Mouse (Mus musculus): Measurements from ENCODE around the gene Pdik1l.
A peak's percentile ranks its signal among the peaks of the same experiment; 100 is the strongest.

The Pdik1l gene

DNA sequence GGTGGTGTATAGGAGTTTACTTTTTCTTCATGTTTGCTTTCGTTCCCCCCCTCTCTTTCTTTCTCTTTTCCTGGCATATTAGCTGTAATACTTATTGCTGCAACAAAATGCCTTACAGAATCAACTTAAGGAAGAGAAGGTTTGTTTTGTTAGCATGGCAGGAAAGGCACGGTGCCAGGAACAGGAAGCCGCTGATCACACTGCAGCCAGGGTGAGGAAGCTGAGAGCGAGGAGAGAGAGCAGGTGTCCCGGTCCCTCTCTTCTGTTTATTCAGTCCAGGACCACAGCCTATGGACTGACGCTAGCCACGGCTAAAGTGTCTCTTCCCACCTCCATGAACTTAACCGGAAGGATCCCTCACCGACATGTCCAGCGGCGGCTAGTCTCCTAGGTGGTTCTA is 29.3 kb downstream of the Pdik1l start:
- no peak for DNase-seq (ENCODE audit: low read depth, low spot score)

DNA sequence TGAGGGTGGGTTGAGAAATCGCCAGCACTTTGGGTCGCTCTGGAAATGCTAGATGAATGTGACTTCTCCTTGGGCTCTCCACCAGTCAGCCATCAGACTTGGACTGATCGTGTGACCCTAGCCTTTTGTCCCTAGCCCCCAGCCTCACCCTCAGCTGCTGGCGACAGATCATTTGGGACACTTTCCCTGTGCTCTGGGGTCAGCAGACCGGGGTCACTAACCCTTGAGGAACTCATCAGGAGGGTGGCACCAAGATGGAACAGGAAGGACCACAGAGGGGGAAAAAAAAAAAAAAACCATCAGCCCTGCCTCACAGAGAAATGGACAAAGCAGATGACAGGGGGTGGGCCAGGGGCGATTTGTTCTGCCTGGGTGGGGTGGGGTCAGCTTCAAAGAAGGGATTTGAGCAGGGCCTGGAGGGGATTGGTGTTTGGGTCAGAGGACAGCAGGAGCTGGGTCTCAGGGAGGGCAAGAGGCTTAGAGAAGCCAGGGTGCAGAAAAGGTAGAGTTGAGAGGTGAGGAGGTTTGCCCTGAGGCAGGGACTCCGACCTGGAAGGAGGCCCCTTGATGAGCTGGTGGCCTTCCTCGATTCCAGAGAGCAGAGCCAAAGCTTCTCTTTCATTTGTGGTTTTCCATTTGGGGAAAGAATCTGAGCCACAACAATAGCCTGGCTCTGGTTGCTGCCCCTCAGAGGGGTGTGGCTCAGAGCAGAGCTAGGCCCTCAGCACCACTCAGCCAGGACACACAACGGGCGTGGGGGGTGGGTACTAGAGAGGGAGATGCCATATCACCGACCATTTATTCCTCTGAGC is 30.3 kb downstream of the Pdik1l start:
- DNase-seq (ENCODE audit: low read depth, low spot score), result no peak

DNA sequence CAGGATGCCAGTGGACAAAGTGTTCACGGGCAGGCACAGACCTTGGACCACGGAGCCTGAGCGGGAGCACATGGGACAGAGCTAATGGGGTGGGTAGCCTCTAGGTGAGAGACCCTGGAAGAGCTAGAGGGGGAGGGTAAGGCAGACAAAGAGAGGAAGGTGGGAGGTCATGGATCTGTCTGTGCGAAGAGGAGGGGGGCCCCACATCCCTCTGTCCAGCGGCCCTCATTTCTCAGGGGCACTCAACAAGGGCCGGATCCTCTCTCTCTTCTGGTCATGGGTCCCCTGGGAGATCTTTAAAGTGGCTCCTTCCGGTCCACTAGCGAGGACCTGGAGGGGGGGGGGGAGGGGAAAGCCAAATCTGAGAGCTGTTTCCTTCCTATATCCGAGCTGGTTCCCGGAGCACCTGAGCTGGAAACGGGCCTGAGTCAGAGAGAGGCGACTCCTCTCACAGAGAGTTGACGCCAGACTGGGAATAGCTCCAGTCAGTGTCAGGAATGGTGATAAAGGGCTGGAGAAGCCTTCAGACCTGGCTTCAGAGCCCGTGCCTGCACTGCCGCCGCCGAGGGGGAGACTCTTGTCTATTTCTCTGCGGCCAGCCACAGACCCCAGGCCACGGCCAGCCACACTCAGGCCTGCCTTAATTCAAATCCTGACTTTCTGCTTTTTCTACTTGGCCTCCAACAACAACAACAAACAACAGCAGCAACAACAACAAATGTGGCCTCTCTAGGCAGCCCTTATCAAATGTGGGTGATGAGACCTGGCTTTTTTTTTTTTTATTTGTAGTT is 31.1 kb downstream of the Pdik1l start:
- DNase-seq (ENCODE audit: low read depth, low spot score), result no peak

DNA sequence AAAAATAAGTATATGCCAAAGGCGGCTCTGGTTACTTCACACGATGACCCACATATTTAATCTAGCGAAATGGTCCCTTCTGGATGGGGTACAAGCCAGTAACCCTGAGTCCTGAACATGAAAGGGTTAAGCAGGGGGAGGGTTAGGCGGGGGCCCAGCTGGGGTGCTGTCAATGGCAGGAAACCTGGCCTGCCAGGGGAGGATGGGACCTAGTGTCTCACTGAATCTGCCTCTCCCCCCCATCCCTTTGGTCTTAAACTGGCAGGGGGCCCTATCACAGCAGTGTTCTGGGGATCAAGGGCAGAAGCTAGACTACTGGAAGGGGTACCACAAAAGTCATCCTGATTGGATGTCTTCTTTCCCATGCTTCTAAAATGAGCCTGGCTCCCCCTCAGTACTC is 31.8 kb downstream of the Pdik1l start:
- no peak for DNase-seq (ENCODE audit: low read depth, low spot score)

DNA sequence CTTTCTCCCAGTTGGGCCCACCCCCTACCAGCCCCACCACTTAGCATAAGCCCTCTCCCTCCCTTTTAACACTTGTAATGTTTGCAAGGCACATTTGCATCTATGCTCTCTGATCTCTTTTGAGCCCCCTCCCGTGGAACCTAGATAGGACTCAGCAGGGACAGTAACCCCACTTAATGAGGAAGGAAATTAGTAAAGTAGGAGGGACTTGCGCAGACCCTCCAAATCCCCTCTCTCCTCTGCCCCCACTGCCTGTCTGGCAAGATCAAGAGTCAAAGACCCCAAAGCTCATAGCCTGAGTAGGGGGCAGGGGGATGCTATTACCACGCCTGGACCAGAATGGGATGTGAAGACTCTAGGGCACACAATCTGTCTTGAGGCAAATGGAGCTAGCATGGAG is 32.9 kb downstream of the Pdik1l start:
- DNase-seq (ENCODE audit: low read depth, low spot score), result no peak

DNA sequence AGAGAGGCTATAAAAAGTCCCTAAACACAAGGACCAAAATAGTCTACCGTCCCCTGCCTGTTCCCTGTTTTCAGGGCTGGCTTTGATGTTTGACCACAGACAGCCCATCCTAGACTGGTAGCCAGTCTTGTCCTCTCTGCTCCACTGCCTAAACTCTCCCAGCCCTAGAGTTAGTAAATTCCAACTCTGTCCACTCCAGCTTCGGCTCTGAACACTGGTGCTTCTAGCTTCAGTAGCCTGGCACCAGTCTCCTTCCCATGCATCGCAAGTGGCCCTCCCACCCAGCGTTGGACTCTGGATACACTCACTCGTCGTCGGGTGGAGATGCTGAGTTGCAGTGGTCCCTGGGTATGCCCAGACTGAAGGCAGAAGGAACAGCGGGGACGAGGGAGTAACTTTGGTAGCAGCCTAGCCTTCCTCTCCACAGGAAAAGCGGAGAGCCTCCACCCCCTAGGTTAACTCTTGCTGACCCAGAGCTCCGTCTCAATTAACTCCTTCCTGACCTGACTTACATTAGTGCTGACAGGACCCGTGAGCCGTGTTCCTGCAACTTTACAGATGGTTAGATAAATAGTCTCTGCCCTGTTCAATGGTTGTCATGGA is 33.9 kb downstream of the Pdik1l start, which contains the start of gene Grrp1:
Grrp1 (minus strand) TSS at position 385 of the 603 bp plus-strand sequence.
- DNase-seq (ENCODE audit: low read depth, low spot score), result no peak

DNA sequence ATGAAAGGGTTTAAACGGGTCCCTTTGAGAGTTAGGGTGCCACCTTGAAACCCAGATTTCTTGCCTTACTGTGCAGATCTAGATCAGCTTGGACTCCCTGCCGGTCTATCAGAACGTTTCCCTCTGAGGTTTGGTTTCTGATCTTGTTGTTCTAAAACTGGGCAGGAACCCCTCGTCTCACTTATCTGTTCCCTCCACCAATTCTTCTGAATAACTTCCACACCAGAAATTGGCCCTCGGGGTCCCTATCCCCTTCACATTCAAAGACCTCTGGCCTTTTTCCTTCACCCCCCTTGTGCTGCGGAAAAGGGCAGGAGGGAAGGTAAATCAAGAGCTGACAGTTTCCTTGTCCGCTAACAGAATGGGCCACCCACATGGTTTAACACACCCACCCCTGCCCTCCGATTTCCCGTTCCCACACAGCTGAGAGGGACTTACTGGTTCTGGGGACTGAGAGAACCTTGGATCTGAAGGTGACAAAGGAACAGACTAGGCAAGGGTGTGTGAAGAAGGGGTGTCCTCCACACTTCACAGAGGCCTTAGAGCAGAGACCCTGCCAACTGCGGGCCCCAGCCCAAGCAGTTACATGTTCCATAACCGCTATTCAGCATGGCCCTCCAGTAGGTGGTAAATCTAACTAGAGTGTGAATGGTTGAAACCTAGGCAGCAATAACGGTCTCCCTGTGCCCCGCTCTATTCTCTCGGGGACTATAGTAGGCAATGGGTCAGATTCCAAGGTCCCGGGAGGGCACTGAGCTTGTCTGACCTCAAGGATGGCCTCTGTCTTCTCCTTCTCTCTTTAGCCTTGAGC is 34.6 kb downstream of the Pdik1l start:
- DNase-seq (ENCODE audit: low read depth, low spot score), result no peak

DNA sequence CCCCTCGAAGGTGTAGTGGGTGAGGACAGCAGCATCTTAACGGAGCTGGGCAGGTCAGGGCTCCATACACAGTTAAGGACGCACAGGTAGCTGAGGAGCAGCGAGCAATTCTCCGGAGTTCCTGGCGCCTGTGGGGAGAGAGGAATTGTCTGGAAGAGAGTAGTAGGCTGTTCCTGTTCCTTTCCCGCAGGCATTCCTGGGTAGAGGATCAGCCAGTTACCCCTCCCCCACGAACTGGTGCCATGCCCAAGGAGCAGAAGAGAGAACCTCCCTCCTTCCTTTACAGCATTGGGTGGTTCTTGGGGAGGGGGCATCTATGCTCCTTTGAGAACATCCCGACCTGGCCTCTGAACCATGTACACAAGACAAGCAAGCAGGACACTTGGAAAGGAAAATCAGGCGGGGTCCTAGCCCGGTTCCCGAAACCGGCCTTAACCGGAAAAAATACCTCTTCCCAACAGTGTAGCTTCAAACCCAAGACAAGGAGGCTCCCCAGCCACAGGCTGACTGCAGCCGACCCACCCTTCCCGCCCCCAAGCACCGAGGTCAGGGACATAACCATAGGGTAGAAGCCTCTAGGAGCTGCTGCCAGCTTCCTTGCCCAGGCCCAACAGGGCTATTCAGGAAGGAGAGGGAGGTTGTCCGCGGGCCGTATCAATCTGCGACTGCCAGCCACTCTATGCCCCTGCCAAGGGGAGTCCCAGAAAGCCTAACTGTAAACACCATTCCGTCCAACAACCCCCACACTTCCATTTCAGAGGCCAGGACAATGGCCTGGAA is 35.4 kb downstream of the Pdik1l start:
- DNase-seq (ENCODE audit: low read depth, low spot score), result peak; percentile 86

DNA sequence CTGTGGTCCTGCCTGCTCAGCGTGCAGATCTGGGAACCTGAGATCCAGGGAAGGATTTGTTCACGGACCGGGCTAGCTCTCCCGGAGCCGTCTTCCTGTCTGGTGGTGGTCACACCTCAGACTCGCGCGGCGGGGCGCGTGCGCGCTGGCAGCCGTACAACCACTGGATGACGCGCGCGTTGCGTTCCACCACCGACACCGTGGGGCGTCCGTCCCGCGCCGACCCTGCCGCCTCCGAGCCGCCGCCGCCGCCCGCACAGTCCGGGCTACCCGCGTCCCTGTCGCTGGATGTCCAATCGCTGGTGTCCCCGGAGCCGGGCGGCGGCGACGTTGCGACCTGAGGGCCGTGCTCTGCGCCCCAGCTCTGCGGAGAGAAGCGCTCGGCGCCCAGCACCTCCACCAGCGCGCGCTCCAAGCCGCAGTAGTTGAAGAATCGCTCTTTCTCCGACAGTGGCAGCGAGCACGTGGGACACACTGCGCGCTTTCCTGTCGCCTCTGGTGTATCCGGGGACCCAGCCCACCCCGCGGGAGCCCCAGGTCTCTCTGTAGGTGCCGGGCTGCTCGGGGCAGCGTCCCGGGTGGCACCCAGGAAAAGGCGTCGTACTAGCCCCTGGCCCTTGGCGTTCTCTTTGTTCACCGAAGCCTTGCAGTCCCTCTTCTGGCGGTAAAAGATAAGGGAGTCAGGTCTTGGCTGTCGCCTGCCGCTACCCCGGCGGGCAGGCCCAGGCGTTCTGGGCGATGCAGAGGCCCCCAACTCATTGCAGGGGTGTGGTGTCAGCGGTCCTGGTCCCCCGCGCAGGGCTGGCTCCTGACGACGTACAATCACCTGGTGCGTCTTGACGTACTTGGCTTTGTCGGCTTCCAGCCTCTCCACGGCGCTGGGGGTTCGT is 36.2 kb downstream of the Pdik1l start:
- peak; percentile 79 for DNase-seq (ENCODE audit: low read depth, low spot score)

DNA sequence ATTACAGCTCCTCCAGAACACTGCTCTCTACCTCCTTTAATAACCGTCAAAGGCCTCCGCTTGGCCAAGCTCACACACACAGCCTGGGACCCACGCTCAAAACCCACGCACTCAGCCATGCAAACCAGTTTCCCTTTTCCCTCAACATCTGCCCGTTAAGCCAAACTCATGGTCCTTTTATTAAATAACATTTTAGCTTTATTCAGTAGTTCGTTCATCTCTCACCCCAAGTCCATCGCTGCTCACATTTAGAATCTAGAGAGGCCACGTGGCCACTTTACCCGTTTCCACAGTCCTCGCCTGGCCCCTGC is 36.8 kb downstream of the Pdik1l start:
- no peak for DNase-seq (ENCODE audit: low read depth, low spot score)

DNA sequence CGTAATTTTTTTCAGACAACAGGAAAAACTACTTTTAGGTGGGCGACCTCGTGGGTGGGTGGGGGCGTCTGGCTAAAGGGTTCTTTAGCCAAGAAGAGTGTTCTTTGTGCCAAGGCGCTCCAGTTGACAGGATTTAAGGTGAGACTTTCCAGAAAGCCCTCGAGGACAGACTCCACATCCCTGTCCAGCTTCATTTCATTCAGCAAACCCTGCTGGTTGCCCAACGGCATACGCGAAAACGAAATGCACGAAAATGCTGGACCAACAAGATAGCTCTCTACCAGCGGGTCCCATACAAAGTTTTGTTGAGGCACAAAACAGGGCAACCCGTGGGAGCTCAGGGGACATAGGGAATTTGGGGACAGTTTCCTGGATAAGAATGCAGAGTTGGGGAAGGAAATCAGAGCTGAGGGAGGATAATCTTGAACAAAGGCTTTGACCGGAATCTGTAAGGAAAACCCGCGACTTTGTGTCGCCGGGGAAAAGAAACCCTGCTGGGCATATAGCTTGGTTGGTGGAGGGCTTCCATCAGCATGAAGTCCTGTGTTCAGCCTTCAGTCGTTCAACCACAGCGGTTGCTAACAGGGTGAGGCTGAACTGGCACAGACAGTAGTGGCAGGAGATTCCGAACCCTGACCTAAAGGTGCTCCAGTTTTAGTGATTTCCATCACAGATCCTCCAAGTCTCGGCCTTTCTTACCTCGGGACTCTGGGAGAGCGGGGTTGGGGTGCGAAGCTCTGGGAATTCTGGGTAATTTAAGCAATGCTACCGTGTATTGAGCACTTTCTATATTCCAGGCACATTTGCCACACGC is 37.4 kb downstream of the Pdik1l start:
- DNase-seq (ENCODE audit: low read depth, low spot score), result no peak

DNA sequence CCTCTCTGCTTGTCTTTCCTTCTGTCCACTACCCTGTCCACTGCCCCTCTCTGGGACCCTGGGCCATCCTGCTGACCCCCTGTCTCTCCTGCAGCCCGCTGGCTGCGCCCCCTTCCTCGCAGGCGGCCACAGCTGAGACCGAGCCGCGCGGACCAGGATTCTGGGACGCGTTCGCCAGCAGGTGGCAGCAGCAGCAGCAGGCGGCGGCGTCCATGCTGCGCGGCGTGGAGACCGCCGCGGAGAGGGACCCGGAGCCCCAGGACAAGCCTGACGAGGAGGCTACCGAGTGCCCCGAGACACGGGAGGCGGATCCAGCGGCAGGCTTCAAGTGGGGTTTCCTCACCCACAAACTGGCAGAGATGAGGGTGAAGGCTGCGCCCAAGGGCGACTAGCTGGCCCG is 38.0 kb downstream of the Pdik1l start:
- DNase-seq (ENCODE audit: low read depth, low spot score), result peak; percentile 84

DNA sequence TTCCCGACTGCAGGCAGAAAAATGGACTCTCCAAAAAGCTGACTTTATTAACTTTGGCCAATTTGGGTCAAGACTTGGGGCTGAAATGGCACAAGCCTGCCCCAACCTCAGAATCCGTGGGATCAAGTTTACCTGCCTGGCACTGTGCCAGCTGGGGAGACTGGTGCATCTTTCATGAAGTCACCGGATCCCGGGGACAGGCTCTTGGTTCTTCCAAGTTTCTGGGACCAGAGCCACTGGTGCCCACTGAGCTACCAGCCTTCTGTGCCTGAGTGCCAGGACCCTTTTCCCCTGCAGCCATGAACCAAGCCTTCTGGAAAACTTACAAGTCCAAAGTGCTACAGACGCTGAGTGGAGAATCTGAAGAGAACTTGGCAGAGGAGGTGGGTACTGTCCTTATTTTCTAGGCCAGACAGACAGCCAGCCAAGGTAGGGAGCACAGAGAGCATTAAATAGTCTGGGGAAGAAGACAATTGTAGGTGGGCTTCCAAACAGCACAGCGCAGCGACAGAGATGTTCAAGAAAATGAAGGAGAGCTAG is 40.9 kb downstream of the Pdik1l start, which contains the start of gene Gm30191:
Gm30191 (plus strand) TSS at position 217 of the 540 bp plus-strand sequence.
- no peak for DNase-seq (ENCODE audit: low read depth, low spot score)

DNA sequence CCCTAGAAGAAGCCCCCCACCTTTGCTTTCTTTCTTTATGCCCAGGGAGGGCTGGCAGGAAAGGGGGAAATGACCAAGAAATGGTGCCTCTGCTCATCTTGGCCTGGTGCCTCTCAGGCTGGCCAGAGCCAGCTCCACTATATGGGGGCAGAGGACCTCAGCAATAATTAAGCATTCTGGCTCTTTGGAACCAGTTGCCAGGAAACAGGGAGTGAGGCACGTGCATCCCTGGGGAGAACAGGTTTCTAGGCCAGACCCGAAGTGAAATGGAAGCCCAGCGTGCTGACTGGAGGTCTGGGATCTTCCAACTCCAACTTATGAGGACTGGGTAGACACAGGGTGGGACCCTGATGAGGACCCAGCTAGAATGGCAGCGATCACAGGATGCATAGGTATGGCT is 41.4 kb downstream of the Pdik1l start:
- DNase-seq (ENCODE audit: low read depth, low spot score), result no peak

DNA sequence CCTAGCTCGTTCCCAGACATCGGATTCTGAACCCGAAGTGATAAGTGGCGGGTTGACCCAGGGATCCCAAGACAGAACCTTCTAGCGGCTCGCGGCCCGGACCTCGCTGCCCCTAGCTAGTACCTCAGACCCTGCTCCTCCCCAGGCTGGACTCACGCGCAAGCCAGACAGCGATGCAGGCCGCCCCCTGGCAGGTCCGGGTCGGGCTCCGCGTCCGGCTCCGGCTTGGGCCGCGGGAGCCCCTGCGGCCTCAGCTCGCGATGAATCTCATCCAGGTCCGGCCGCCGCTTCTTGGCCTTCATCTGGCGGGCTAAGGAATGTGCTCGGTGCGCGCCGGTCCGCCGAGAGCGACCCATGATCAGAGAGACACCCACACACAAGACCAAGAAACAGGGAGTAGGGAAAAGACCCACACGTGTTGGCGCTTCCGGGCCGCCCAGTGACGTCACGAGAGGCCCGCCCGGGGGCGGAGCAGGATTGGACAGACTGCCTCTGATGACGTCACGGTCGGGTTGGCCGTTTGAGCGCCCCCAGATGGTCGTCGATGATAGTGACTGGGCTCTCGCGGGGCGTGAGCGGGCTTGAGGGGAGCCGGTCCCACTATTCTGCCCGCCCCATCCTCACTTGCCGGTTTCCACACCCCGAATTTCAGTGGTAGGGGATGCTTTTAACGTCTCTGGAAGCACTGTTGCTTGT is 42.4 kb downstream of the Pdik1l start, which contains the start of gene Zfp593:
Zfp593 (minus strand) TSS at position 445 of the 696 bp plus-strand sequence.
- DNase-seq (ENCODE audit: low read depth, low spot score), result peak; percentile 95

DNA sequence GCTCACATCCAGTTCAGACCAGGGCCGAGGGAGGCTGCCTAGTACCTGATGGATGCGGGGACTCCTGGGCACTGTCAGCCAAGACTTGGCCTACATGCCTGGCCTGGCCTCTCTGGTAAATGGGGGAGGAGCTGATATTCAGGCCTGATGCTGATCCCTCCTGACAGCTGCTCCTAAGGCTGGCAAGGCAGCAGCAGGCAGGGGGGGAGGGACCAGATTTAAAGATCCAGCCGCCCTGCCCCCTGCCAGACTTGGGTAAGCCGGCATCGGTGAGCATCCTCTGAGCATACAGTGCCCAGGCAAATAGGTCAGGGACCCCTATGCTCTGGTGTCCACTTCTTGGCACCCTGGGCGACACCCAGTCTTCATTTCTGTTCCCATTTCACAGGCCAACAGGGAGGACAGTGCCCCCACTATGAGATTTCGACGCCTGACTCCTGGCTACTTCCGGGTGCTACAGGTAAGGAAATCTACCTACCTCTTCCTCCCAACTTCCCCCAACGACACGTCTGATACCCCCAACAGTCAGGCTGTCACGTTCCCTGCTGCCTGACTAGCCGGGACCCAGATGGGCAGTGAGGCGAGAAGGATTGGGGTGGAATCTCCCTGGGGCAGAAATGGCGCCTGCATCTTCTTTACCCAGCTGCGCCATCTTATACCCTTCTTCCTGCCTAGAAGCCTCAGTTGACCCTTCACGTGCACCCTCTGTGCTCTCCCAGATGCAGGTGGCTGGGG is 44.0 kb downstream of the Pdik1l start, which contains the start of gene E130218I03Rik:
E130218I03Rik (plus strand) TSS at position 147 of the 735 bp plus-strand sequence.
- DNase-seq (ENCODE audit: low read depth, low spot score), result no peak

DNA sequence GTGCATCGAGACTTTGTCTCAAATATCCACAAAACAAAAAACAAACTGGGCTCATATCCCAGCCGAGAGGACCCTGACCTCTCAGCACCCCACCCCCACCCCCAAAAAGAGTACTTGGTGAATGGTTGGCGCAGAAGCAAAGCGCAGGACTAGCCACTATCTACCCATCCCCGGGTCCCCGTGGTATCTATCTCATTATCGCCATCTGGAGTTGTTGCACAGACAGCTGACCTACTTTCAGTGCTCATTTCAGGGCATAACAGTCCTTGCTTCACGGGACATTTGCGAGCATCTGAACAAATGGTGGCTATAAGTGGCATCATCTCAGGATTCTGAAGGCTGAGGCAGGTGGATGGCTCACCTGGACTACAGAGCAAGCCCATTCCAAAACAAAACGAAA is 49.0 kb downstream of the Pdik1l start:
- no peak for DNase-seq (ENCODE audit: low read depth, low spot score)
